Mouse (Mus musculus): ENCODE measurements at regions not wholly inside any gene's neighbourhood (a gene's known extent, or its start where the extent isn't known, plus 50 kb on each side); places are given as distances from the start of the nearest gene placed in this dataset.

- no peak overlapping the region for H3K4me3 ChIP-seq (ENCODE audit: control insufficient read depth in 1 of 2, insufficient read depth in 1 of 2, low read depth in 2 of 2, low read length in 2 of 2)
- H3K79me2 ChIP-seq (ENCODE audit: control insufficient read depth, insufficient read depth, low read length, poor library complexity): no peaks in the 10 kb centered on the region
- no peaks in the 10 kb centered on the region for H3K36me3 ChIP-seq (ENCODE audit: control insufficient read depth in 1 of 2, insufficient read depth in 2 of 2, low read length in 2 of 2)
- no peak overlapping the region for H3K9ac ChIP-seq (ENCODE audit: control insufficient read depth, low read depth, low read length, poor library complexity, severe bottlenecking)
- DNase-seq (ENCODE audit: low read depth, low spot score): no peak
- no peaks in the 10 kb centered on the region for H3K9me3 ChIP-seq (replicated peaks; ENCODE audit: insufficient read depth, low read length)
- H3K27ac ChIP-seq (ENCODE audit: control insufficient read depth, low read depth, low read length): no peak overlapping the region
- TF ChIP-seq CTCF (IDR thresholded peaks at IDR 0.05 in 2 of 3, conservative IDR thresholded peaks at IDR 0.05 in 1 of 3; ENCODE audit: control insufficient read depth in 1 of 3, insufficient read depth in 1 of 3, low read depth in 2 of 3, low read length in 3 of 3, poor library complexity in 1 of 3, severe bottlenecking in 1 of 3): no peak
- no peak for TF ChIP-seq CHD1 (IDR thresholded peaks at IDR 0.05; ENCODE audit: low read depth, low read length)
- TF ChIP-seq ZKSCAN1 (IDR thresholded peaks at IDR 0.05; ENCODE audit: low read depth, low read length): no peak
- TF ChIP-seq ETS1 (IDR thresholded peaks at IDR 0.05; ENCODE audit: low read depth, low read length): no peak
- TF ChIP-seq ZC3H11A (IDR thresholded peaks at IDR 0.05; ENCODE audit: low read depth, low read length): no peak
- no peaks in the 10 kb centered on the region for H3K4me1 ChIP-seq (ENCODE audit: control insufficient read depth in 1 of 2, insufficient read depth in 2 of 2, low read length in 2 of 2)
- H3K27me3 ChIP-seq (ENCODE audit: control insufficient read depth in 1 of 2, insufficient read depth in 2 of 2, low read length in 2 of 2): no peaks in the 10 kb centered on the region
These were observed 1076.9 kb downstream of the Sorcs3 start for GRCm38 (mm10) chr19:49282626-49283261.

GRCm38 (mm10) chr19:49294980-49295379, 1089.2 kb downstream of the Sorcs3 start:
- no peaks in the 10 kb centered on the region for H3K9me3 ChIP-seq (replicated peaks; ENCODE audit: insufficient read depth, low read length)
- no peak overlapping the region for H3K4me3 ChIP-seq (ENCODE audit: control insufficient read depth in 1 of 2, insufficient read depth in 1 of 2, low read depth in 2 of 2, low read length in 2 of 2)

GRCm38 (mm10) chr19:49299351-49300271, 1093.8 kb downstream of the Sorcs3 start:
- Histone ChIP-seq H3K9me3 (replicated peaks; ENCODE audit: insufficient read depth, low read length) (no peaks in the 10 kb centered on the region), H3K4me3 (ENCODE audit: control insufficient read depth in 1 of 2, insufficient read depth in 1 of 2, low read depth in 2 of 2, low read length in 2 of 2) (no peak overlapping the region), H3K27ac (ENCODE audit: control insufficient read depth, low read depth, low read length) (no peak overlapping the region), H3K4me1 (ENCODE audit: control insufficient read depth in 1 of 2, insufficient read depth in 2 of 2, low read length in 2 of 2) (no peaks in the 10 kb centered on the region), H3K36me3 (ENCODE audit: control insufficient read depth in 1 of 2, insufficient read depth in 2 of 2, low read length in 2 of 2) (no peaks in the 10 kb centered on the region), H3K79me2 (ENCODE audit: control insufficient read depth, insufficient read depth, low read length, poor library complexity) (no peaks in the 10 kb centered on the region), H3K27me3 (ENCODE audit: control insufficient read depth in 1 of 2, insufficient read depth in 2 of 2, low read length in 2 of 2) (no peaks in the 10 kb centered on the region), H3K9ac (ENCODE audit: control insufficient read depth, low read depth, low read length, poor library complexity, severe bottlenecking) (no peak overlapping the region)
- no peak for TF ChIP-seq POLR2A (IDR thresholded peaks at IDR 0.05; ENCODE audit: control insufficient read depth in 1 of 2, insufficient read depth in 1 of 2, low read depth in 1 of 2, low read length in 2 of 2, poor library complexity in 1 of 2)
- no peak for TF ChIP-seq JUND (IDR thresholded peaks at IDR 0.05; ENCODE audit: low read depth, low read length)
- no peak for TF ChIP-seq MYC (IDR thresholded peaks at IDR 0.05; ENCODE audit: low read depth, low read length)
- TF ChIP-seq CTCF (IDR thresholded peaks at IDR 0.05 in 2 of 3, conservative IDR thresholded peaks at IDR 0.05 in 1 of 3; ENCODE audit: control insufficient read depth in 1 of 3, insufficient read depth in 1 of 3, low read depth in 2 of 3, low read length in 3 of 3, poor library complexity in 1 of 3, severe bottlenecking in 1 of 3): no peak
- no peak for TF ChIP-seq KAT2A (conservative IDR thresholded peaks at IDR 0.05; ENCODE audit: low read depth, low read length)
- TF ChIP-seq POLR2AphosphoS2 (IDR thresholded peaks at IDR 0.05; ENCODE audit: low read length): no peak
- DNase-seq (ENCODE audit: low read depth, low spot score): no peak

More at GRCm38 (mm10) chr19:49294980-49295379, 1089.2 kb downstream of the Sorcs3 start:
- Histone ChIP-seq H3K79me2 (ENCODE audit: control insufficient read depth, insufficient read depth, low read length, poor library complexity) (no peaks in the 10 kb centered on the region), H3K9ac (ENCODE audit: control insufficient read depth, low read depth, low read length, poor library complexity, severe bottlenecking) (no peak overlapping the region), H3K36me3 (ENCODE audit: control insufficient read depth in 1 of 2, insufficient read depth in 2 of 2, low read length in 2 of 2) (no peaks in the 10 kb centered on the region), H3K27me3 (ENCODE audit: control insufficient read depth in 1 of 2, insufficient read depth in 2 of 2, low read length in 2 of 2) (no peaks in the 10 kb centered on the region), H3K27ac (ENCODE audit: control insufficient read depth, low read depth, low read length) (no peak overlapping the region), H3K4me1 (ENCODE audit: control insufficient read depth in 1 of 2, insufficient read depth in 2 of 2, low read length in 2 of 2) (no peaks in the 10 kb centered on the region)
- no peak for TF ChIP-seq MXI1 (IDR thresholded peaks at IDR 0.05; ENCODE audit: low read depth, low read length)
- no peak for TF ChIP-seq TAL1 (IDR thresholded peaks at IDR 0.05; ENCODE audit: low read length)
- no peak for TF ChIP-seq HCFC1 (IDR thresholded peaks at IDR 0.05; ENCODE audit: low read depth, low read length)
- TF ChIP-seq RCOR1 (IDR thresholded peaks at IDR 0.05; ENCODE audit: low read depth, low read length): no peak
- no peak for TF ChIP-seq UBTF (IDR thresholded peaks at IDR 0.05; ENCODE audit: borderline replicate concordance, insufficient read depth, low read depth, low read length)
- no peak for TF ChIP-seq NRF1 (IDR thresholded peaks at IDR 0.05; ENCODE audit: insufficient read depth, low read depth, low read length, poor library complexity, severe bottlenecking)
- TF ChIP-seq RAD21 (IDR thresholded peaks at IDR 0.05; ENCODE audit: low read depth, low read length): no peak
- TF ChIP-seq MAX (IDR thresholded peaks at IDR 0.05; ENCODE audit: low read length): no peak
- TF ChIP-seq NELFE (IDR thresholded peaks at IDR 0.05; ENCODE audit: low read depth, low read length): no peak
- TF ChIP-seq SMC3 (IDR thresholded peaks at IDR 0.05; ENCODE audit: low read depth, low read length): no peak
- no peak for TF ChIP-seq E2F4 (IDR thresholded peaks at IDR 0.05; ENCODE audit: borderline replicate concordance, low read depth, low read length)
- no peak for TF ChIP-seq ZMIZ1 (IDR thresholded peaks at IDR 0.05; ENCODE audit: low read depth, low read length)
- no peak for TF ChIP-seq EP300 (IDR thresholded peaks at IDR 0.05; ENCODE audit: low read depth in 1 of 2, low read length in 2 of 2)
- no peak for TF ChIP-seq POLR2AphosphoS2 (IDR thresholded peaks at IDR 0.05; ENCODE audit: low read length)
- TF ChIP-seq MEF2A (IDR thresholded peaks at IDR 0.05; ENCODE audit: extremely low read depth, insufficient replicate concordance, low read depth, low read length, poor library complexity, severe bottlenecking): no peak
- no peak for TF ChIP-seq JUND (IDR thresholded peaks at IDR 0.05; ENCODE audit: low read depth, low read length)
- DNase-seq (ENCODE audit: low read depth, low spot score): no peak

Data from MEL (cell line).